Mouse (Mus musculus) midbrain, embryonic 13.5 days (tissue): ENCODE data around the gene Wfs1. TPM values are rescaled to one million over a fixed set of nuclear protein-coding genes. Genes with fewer than 3 reads are reported as not detected.

Experiments
- ATAC-seq: fragments of 200-750 bp; cut with Nextera tagmentation; 2 replicates; pipeline ENCODE4 v1.8.0; 2017; ENCODE audit warnings: mild to moderate bottlenecking, moderate TSS enrichment, moderate library complexity
- H3K27ac ChIP-seq: fragments of 300-500 bp; sonication (generic); 2 replicates; pipeline ENCODE4 v1.5.1; 2015; ENCODE audit warnings: inconsistent platforms, mild to moderate bottlenecking, moderate library complexity
- H3K27me3 ChIP-seq: fragments of 300-500 bp; sonication (generic); 2 replicates; pipeline ENCODE4 v1.6.1; 2015; ENCODE audit warnings: mild to moderate bottlenecking, inconsistent platforms
- H3K36me3 ChIP-seq: fragments of 300-500 bp; sonication (generic); 2 replicates; pipeline ENCODE4 v1.6.1; 2015; ENCODE audit warnings: mild to moderate bottlenecking, inconsistent platforms
- H3K4me1 ChIP-seq: fragments of 300-500 bp; sonication (generic); replicated peaks from 2 replicates; pipeline ENCODE4 v1.6.1; 2015; ENCODE audit warnings: inconsistent platforms
- H3K4me2 ChIP-seq: fragments of 300-500 bp; sonication (generic); replicated peaks from 2 replicates; pipeline ENCODE4 v1.6.1; 2015; ENCODE audit warnings: moderate library complexity, mild to moderate bottlenecking, inconsistent platforms
- H3K4me3 ChIP-seq: fragments of 300-500 bp; sonication (generic); replicated peaks from 2 replicates; pipeline ENCODE4 v1.5.1; 2015; ENCODE audit warnings: mild to moderate bottlenecking, inconsistent platforms
- H3K9ac ChIP-seq: fragments of 300-500 bp; sonication (generic); replicated peaks from 2 replicates; pipeline ENCODE4 v1.6.1; 2015; ENCODE audit warnings: mild to moderate bottlenecking, inconsistent platforms
- H3K9me3 ChIP-seq: fragments of 300-500 bp; sonication (generic); 2 replicates; pipeline ENCODE4 v1.6.1; 2016; ENCODE audit warnings: mild to moderate bottlenecking, inconsistent platforms
- WGBS: fragments of 180-500 bp; shearing (Covaris S2); methylation state at CpG from one replicate; pipeline ENCODE4 v1.1.7; 2015; 5-methylcytosine and 5-hydroxymethylcytosine counted together
- polyA plus RNA-seq: library from polyadenylated mRNA; unstranded; fragments of >200 nt; fragmentation: Nextera tagmentation; extraction: Ambion mirVana; gene quantifications from 2 replicates; pipeline ENCODE4 v1.2.1, GENCODE M21; 2015

Wfs1 gene
- polyA plus RNA-seq, 1 experiment from 2014 or later = 6.5 TPM

DNA sequence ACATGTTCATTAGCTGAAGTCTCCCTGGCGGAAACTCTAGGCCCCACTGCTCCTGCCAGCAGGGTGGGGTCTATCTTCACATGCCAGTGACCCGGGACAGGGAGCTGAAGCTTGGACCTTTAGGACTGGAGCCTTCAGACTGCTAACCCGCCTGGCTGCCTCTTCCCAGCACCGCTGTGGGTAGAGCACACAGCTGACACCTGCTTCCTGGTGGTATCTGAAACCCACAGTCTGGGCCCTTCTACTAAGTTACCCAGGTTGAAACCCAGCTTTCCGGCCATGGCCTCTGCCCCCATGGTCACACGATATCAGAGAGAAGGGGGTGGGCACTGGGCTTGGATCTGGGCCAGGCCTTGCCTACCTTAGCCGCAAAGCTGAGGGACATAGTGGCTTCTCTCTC, 9.4 kb downstream of the Wfs1 start:
- H3K36me3 ChIP-seq = no peaks in the 10 kb centered on the region
- no peak for ATAC-seq
- no peaks in the 10 kb centered on the region for H3K27me3 ChIP-seq
- no peak overlapping the region for H3K4me3 ChIP-seq
- no peaks in the 10 kb centered on the region for H3K9me3 ChIP-seq
- no peak overlapping the region for H3K27ac ChIP-seq
- no peak overlapping the region for H3K9ac ChIP-seq
- peaks cover 12% of the 10 kb centered on the region for H3K4me1 ChIP-seq
- 86% methylated on average over 7 of the region's 7 CpGs for WGBS
- H3K4me2 ChIP-seq = no peak overlapping the region

DNA sequence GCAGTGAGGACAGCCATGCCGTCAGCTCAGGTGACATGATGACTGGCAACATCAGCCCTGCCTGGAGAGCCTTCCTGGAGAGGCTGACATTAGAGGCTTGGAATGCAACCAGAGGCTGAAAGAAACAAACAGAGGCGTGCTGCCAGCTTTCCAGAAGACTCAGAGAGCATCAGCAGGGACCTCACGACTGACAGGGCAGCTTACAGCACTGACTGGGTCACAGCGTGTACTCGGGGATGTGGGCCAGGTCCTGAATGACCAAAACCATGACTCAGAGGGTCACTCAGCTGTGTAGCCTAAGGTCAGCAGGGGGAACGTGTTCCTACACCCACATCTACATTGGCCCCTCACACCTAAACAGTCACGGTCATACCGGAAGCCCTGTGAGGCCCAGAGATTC, 10.0 kb downstream of the Wfs1 start:
- no peaks in the 10 kb centered on the region for H3K27me3 ChIP-seq
- H3K27ac ChIP-seq = no peak overlapping the region
- H3K36me3 ChIP-seq = no peaks in the 10 kb centered on the region
- H3K4me2 ChIP-seq = no peak overlapping the region
- 86% methylated on average over 8 of the region's 8 CpGs for WGBS
- no peak overlapping the region for H3K4me3 ChIP-seq
- H3K9me3 ChIP-seq = no peaks in the 10 kb centered on the region
- H3K4me1 ChIP-seq = peaks cover 12% of the 10 kb centered on the region
- ATAC-seq = no peak
- H3K9ac ChIP-seq = no peak overlapping the region

DNA sequence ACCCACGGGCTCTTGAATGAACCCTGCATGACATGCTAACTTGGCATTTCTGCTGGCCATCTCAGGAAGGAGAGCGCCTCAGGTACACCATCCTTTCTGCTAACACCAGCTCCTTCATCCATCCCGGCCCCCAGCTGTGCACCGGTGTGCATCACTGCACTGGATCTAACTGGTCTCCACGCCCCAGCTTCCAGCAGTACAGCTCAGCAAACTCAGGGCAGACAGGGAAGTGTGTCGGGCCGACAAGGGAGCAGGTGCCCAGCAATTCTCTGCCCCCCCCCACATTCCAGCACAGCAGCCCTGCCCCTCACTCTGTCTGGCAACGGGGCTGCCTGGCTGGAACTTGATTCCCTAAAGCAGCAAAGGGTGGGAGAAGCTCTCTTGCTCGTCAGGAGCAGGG, 11.2 kb downstream of the Wfs1 start:
- Histone ChIP-seq H3K36me3 (peaks cover 11% of the 10 kb centered on the region), H3K4me3 (no peak overlapping the region), H3K4me1 (peaks cover 12% of the 10 kb centered on the region), H3K4me2 (no peak overlapping the region), H3K9ac (no peak overlapping the region), H3K27me3 (no peaks in the 10 kb centered on the region), H3K9me3 (no peaks in the 10 kb centered on the region), H3K27ac (no peak overlapping the region)
- ATAC-seq = no peak
- 63% methylated on average over 9 of the region's 9 CpGs for WGBS

DNA sequence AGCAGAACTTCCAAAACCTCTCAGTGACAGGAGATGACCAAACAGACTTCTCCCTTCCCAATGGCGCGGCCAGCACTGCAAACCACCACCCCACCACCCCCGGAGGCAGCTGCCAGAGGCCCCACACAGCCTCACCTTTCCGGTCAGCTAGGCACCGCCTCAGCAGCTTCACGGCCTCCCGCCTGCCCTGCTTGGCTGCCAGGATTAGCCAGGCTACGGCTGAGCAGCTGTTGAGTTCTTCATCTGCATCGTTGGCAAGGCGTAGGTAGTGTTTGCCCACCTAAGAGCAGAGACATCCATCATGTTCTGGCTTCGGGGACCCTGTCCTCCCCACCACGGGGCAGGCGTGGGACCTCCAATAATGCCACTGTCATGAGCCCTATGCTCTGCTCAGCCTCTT, 13.7 kb downstream of the Wfs1 start:
- Histone ChIP-seq H3K27ac (no peak overlapping the region), H3K9me3 (no peaks in the 10 kb centered on the region), H3K4me2 (no peak overlapping the region), H3K9ac (no peak overlapping the region), H3K27me3 (no peaks in the 10 kb centered on the region), H3K36me3 (peaks cover 23% of the 10 kb centered on the region), H3K4me1 (0 out of 2 replicates have a peak, but pooled peaks cover 2% of the 10 kb centered on the region), H3K4me3 (no peak overlapping the region)
- ATAC-seq = no peak
- 87% methylated on average over 13 of the region's 13 CpGs for WGBS

DNA sequence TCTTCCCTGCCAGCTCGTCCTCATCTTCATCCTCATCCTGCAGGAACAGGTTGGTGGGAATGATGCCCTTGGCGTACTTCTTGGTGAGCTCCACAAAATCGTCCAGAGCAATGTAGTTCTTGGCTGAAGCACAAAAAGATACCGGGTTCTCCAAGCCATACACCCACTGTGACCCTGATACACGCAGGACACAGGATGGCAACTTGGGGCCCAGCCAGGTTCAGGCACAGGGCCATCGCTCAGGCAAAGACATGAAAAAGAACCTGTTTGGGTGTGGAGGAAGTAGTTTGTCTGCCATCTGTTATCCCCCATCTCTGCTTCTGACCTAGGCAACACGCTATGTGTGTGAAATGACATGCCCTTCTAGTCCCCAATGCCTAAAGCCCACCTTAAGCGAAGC, 17.4 kb downstream of the Wfs1 start:
- WGBS = 89% methylated on average over 8 of the region's 8 CpGs
- Histone ChIP-seq H3K4me2 (no peak overlapping the region), H3K27me3 (no peaks in the 10 kb centered on the region), H3K9ac (no peak overlapping the region), H3K4me1 (no peaks in the 10 kb centered on the region), H3K27ac (no peak overlapping the region), H3K36me3 (peaks cover 44% of the 10 kb centered on the region), H3K9me3 (no peaks in the 10 kb centered on the region), H3K4me3 (no peak overlapping the region)
- no peak for ATAC-seq

DNA sequence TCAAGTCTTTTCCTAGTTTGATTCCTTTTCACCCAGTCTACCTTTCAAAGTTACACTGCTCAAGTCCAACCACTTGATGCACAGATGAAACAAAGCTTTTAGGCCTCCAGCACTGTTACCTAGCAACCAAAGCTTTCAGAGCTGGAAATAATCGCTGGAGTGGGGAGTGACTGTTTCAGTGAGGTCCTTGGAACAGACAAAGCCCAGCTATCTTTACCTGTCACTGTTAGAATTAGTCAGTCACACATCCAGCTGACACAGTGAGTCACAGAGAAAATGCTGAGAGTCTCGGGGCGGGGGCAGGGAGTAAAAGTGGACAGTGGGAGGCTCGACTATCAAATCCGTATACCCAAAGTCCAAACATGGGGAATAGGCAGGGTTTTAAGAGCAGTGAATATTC, 28.5 kb downstream of the Wfs1 start:
- Histone ChIP-seq H3K9me3 (no peaks in the 10 kb centered on the region), H3K4me3 (no peak overlapping the region), H3K4me2 (no peak overlapping the region), H3K4me1 (peaks cover 22% of the 10 kb centered on the region), H3K9ac (no peak overlapping the region), H3K36me3 (peaks cover 4% of the 10 kb centered on the region; the same call in 1 of the 2 replicates), H3K27me3 (no peaks in the 10 kb centered on the region), H3K27ac (peak overlapping the region; percentile 14; the same call in 1 of the 2 replicates)
- peak; percentile 75 for ATAC-seq
- WGBS = 12% methylated on average over 5 of the region's 5 CpGs

DNA sequence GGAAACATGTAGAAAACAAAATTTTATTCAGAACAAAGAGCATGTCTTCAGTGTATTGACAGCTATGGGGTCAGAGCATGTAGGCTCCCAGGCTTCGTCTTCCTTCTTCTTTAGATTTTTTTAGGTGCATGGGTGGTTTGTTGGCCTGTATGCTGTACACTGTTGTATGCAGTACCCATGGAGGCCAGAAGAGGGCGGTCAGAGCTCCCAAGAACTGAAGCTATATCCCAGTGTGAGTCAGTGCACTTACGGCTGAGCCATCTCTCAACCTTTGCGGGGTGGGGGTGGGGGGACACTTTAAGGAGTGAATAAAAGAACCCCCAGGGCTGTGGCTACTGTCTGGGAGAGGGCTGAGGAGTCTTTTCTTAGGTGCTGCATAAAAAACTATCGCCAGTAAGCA, 30.2 kb downstream of the Wfs1 start:
- no peaks in the 10 kb centered on the region for H3K9me3 ChIP-seq
- no peak overlapping the region for H3K27ac ChIP-seq
- 32% methylated on average over 5 of the region's 5 CpGs for WGBS
- peaks cover 22% of the 10 kb centered on the region for H3K4me1 ChIP-seq
- H3K4me2 ChIP-seq = no peak overlapping the region
- no peak overlapping the region for H3K4me3 ChIP-seq
- no peaks in the 10 kb centered on the region for H3K36me3 ChIP-seq
- no peaks in the 10 kb centered on the region for H3K27me3 ChIP-seq
- no peak overlapping the region for H3K9ac ChIP-seq
- peak; percentile 27; the same call in 1 of the 2 replicates for ATAC-seq

DNA sequence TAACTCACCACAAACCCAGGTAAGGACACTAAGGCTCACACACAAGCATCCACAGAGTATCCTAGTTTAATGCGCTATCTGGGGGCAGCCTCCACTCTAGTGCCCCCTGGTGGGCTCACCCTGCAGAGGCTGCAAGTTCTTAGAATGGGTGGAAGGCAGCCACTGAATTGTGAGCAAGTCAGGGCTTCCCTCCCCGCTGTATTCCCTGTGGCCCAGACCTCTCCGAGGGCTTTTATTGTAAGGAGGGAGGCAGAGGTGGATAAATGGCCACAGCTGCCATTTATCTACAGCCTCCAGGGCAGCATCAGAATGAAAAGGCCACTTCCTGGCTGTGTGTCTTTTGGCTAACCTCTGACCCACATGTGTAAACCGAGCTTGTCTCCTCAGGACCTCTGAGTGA, 33.6 kb downstream of the Wfs1 start:
- H3K9ac ChIP-seq = no peak overlapping the region
- H3K4me2 ChIP-seq = no peak overlapping the region
- no peaks in the 10 kb centered on the region for H3K9me3 ChIP-seq
- H3K36me3 ChIP-seq = no peaks in the 10 kb centered on the region
- H3K4me1 ChIP-seq = peaks cover 9% of the 10 kb centered on the region
- H3K4me3 ChIP-seq = no peak overlapping the region
- no peak for ATAC-seq
- 34% methylated on average over 4 of the region's 4 CpGs for whole genome bisulfite sequencing
- no peaks in the 10 kb centered on the region for H3K27me3 ChIP-seq
- no peak overlapping the region for H3K27ac ChIP-seq

DNA sequence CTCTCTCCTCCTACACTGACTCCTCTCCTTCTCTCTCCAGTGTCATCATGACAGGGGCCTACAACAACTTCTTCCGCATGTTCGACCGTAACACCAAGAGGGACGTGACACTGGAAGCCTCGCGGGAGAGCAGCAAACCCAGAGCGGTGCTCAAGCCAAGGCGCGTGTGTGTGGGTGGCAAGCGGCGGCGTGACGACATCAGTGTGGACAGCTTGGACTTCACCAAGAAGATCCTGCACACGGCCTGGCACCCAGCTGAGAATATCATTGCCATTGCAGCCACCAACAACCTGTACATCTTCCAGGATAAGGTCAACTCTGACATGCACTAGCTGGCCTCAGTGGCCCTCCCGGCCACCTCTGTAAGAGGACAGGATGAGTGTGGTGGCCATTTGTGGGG, 36.7 kb downstream of the Wfs1 start:
- WGBS = 93% methylated on average over 15 of the region's 15 CpGs
- ATAC-seq = no peak

DNA sequence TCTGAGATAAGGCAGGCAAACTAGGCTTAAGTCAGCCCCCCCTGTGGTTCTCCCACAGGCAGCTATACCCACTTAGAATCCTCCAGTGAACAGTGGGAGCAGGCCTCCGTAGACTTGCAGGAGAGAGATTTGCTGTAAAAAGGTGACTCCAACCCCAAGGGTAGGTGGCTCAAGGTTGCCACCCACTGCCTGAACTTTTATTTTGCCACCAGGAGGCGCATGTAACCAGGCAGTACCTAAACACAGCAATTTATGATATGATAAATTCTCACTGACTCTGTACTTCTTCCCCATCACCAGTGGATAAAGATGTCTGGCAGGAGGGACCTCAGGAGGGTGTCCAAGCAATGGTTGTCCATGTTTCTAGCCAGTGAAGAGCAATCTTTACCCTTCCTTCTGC, 38.1 kb downstream of the Wfs1 start:
- Histone ChIP-seq H3K9me3 (no peaks in the 10 kb centered on the region), H3K4me3 (no peak overlapping the region), H3K27ac (no peak overlapping the region), H3K27me3 (0 out of 2 replicates have a peak, but pooled peaks cover 9% of the 10 kb centered on the region), H3K9ac (no peak overlapping the region), H3K36me3 (no peaks in the 10 kb centered on the region), H3K4me2 (no peak overlapping the region), H3K4me1 (peaks cover 6% of the 10 kb centered on the region)
- ATAC-seq = no peak
- WGBS = 64% methylated on average over 2 of the region's 2 CpGs

More for the DNA sequence above, 36.7 kb downstream of the Wfs1 start:
- no peak overlapping the region for H3K4me3 ChIP-seq
- no peaks in the 10 kb centered on the region for H3K9me3 ChIP-seq
- H3K27me3 ChIP-seq = 0 out of 2 replicates have a peak, but pooled peaks cover 9% of the 10 kb centered on the region
- no peak overlapping the region for H3K9ac ChIP-seq
- no peaks in the 10 kb centered on the region for H3K4me1 ChIP-seq
- no peaks in the 10 kb centered on the region for H3K36me3 ChIP-seq
- H3K27ac ChIP-seq = no peak overlapping the region
- H3K4me2 ChIP-seq = no peak overlapping the region

DNA sequence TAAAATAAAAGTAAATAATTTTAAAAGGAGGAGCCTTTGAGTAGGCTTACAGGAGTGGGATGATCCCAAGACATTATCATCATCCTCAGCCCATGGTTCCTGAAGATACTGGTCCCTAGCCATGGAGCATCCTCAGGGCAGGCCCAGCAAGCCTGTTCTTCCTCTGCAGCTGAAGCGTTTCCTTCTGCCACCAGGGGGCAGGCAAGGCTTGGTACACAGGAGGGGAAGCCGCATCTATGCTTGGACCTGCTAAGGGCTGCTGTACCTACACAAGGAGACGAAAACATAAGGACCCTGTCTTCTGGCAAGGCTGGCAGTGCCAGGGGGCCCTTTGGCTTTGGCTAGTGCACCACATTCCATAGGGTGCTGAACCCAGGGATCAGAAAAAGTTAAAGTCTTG, 40.2 kb downstream of the Wfs1 start:
- no peaks in the 10 kb centered on the region for H3K9me3 ChIP-seq
- 0 out of 2 replicates have a peak, but pooled peaks cover 9% of the 10 kb centered on the region for H3K27me3 ChIP-seq
- no peak overlapping the region for H3K4me3 ChIP-seq
- peaks cover 17% of the 10 kb centered on the region for H3K4me1 ChIP-seq
- H3K4me2 ChIP-seq = no peak overlapping the region
- H3K36me3 ChIP-seq = no peaks in the 10 kb centered on the region
- no peak overlapping the region for H3K27ac ChIP-seq
- ATAC-seq = peak; percentile 61
- WGBS = 11% methylated on average over 3 of the region's 3 CpGs
- no peak overlapping the region for H3K9ac ChIP-seq

DNA sequence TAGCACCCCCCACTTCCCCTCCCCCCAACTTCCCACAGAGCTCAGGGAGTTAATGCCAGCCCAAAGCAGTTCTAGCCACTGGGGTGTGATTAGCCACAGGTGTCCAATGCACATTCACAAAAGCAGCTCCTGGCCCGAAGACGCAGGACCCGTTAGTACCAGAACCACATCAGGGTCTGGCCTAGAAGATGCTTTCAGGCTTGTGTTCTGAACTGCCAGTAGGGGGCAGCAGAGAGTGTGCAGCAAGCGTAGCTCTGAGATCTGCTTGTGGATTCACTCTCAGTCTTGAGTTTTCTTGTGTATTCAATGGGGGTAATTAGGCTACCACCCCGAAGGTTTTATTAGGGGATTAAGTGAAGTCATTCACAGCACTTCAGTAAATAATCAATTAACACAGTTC, 42.6 kb downstream of the Wfs1 start:
- Histone ChIP-seq H3K9me3 (no peaks in the 10 kb centered on the region), H3K27ac (no peak overlapping the region), H3K27me3 (0 out of 2 replicates have a peak, but pooled peaks cover 9% of the 10 kb centered on the region), H3K4me2 (no peak overlapping the region), H3K36me3 (no peaks in the 10 kb centered on the region), H3K9ac (no peak overlapping the region), H3K4me1 (peaks cover 17% of the 10 kb centered on the region), H3K4me3 (no peak overlapping the region)
- 11% methylated on average over 5 of the region's 5 CpGs for WGBS
- no peak for ATAC-seq

DNA sequence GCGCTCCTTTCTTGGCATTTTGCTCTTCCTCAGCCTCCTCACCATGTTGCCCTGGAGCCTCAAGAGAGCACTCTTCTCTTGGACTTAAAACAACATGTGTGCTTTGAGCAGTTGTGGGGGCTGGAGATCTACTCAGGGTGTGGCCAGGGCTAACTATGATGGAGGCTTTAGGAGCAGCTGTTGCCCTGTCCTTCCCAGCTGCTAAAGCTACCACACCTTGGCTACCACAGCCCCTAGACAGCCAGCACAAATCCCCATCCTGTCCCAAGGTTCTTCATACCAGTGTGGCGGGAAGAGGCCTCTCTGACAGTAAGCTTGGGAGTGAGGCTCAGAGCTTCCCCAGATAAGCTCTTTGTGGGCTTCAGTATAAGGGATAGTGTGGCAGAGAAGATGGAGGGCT, 43.3 kb downstream of the Wfs1 start:
- no peak overlapping the region for H3K4me2 ChIP-seq
- no peak overlapping the region for H3K9ac ChIP-seq
- H3K27ac ChIP-seq = peak overlapping the region; percentile 75
- peaks cover 17% of the 10 kb centered on the region for H3K4me1 ChIP-seq
- no peaks in the 10 kb centered on the region for H3K9me3 ChIP-seq
- H3K27me3 ChIP-seq = 0 out of 2 replicates have a peak, but pooled peaks cover 9% of the 10 kb centered on the region
- H3K36me3 ChIP-seq = no peaks in the 10 kb centered on the region
- no peak for ATAC-seq
- H3K4me3 ChIP-seq = no peak overlapping the region
- 76% methylated on average over 2 of the region's 2 CpGs for WGBS
